Mouse (Mus musculus) midbrain, embryonic 14.5 days (tissue): ENCODE measurements around the gene Syngr2. TPM values are rescaled to one million over a fixed set of nuclear protein-coding genes. Genes with fewer than 3 reads are reported as not detected.
A peak's percentile ranks its signal among the peaks of the same experiment; 100 is the strongest.

ENCODE experiments used
- ATAC-seq: fragments of 200-750 bp; cut with Nextera tagmentation; 2 replicates; pipeline ENCODE4 v1.8.0; 2017; ENCODE audit warnings: moderate number of reproducible peaks, moderate library complexity; ENCODE audit not compliant: low FRiP score, low TSS enrichment
- DNase-seq: peaks from one replicate; pipeline ENCODE4 v3.0.0-alpha.2; 2015
- H3K27ac ChIP-seq: fragments of 300-500 bp; sonication (generic); replicated peaks from 2 replicates; pipeline ENCODE4 v1.5.1; 2014; ENCODE audit warnings: mild to moderate bottlenecking, low read depth, low read length, moderate library complexity
- H3K27me3 ChIP-seq: fragments of 300-500 bp; sonication (generic); 2 replicates; pipeline ENCODE4 v1.6.1; 2014; ENCODE audit warnings: low read length, control low read depth, mixed read lengths; ENCODE audit not compliant: control insufficient read depth, insufficient read depth
- H3K36me3 ChIP-seq: fragments of 300-500 bp; sonication (generic); 2 replicates; pipeline ENCODE4 v1.6.1; 2014; ENCODE audit warnings: low read length, control low read depth; ENCODE audit not compliant: control insufficient read depth, insufficient read depth
- H3K4me1 ChIP-seq: fragments of 300-500 bp; sonication (generic); 2 replicates; pipeline ENCODE4 v1.6.1; 2014; ENCODE audit warnings: mild to moderate bottlenecking, antibody characterized with exemption, low read length, control low read depth; ENCODE audit not compliant: control insufficient read depth, insufficient read depth
- H3K4me2 ChIP-seq: fragments of 300-500 bp; sonication (generic); 2 replicates; pipeline ENCODE4 v1.6.1; 2014; ENCODE audit warnings: mild to moderate bottlenecking, low read length, moderate library complexity
- H3K4me3 ChIP-seq: fragments of 300-500 bp; sonication (generic); replicated peaks from 2 replicates; pipeline ENCODE4 v1.5.1; 2014; ENCODE audit warnings: low read depth, low read length
- H3K9ac ChIP-seq: fragments of 300-500 bp; sonication (generic); replicated peaks from 2 replicates; pipeline ENCODE4 v1.6.1; 2014; ENCODE audit warnings: mild to moderate bottlenecking, low read length, moderate library complexity
- H3K9me3 ChIP-seq: fragments of 300-500 bp; sonication (generic); 2 replicates; pipeline ENCODE4 v1.6.1; 2016; ENCODE audit warnings: low read length, control low read depth, mixed read lengths; ENCODE audit not compliant: control insufficient read depth
- WGBS: fragments of 180-500 bp; shearing (Covaris S2); extraction: QIAGEN DNeasy Blood & Tissue Kit; methylation state at CpG from one replicate; pipeline ENCODE4 v1.1.7; 2014; 5-methylcytosine and 5-hydroxymethylcytosine counted together
- polyA plus RNA-seq: library from polyadenylated mRNA; unstranded; fragments of >200 nt; fragmentation: Nextera tagmentation; extraction: Ambion mirVana; gene quantifications from 2 replicates; pipeline ENCODE4 v1.2.1, GENCODE M21; 2014

Syngr2 gene
- polyA plus RNA-seq, 1 experiment from 2014 or later = 18.9 TPM

- Histone ChIP-seq H3K9me3 (no peaks in the 10 kb centered on the region), H3K27me3 (peaks cover 28% of the 10 kb centered on the region), H3K4me3 (peak overlapping the region; percentile 21), H3K4me1 (peaks cover 20% of the 10 kb centered on the region), H3K9ac (peak overlapping the region; percentile 43), H3K27ac (peak overlapping the region; percentile 57), H3K4me2 (peak overlapping the region; percentile 51), H3K36me3 (no peaks in the 10 kb centered on the region)
- ATAC-seq = 0 out of 2 replicates have a peak, but pooled peaks have one; percentile 31
- DNase-seq = peak; percentile 71
- 7% methylated on average over 38 of the region's 38 CpGs for WGBS
Measured at GRCm38 (mm10) chr11:117779434-117780198, 29.9 kb upstream of the Syngr2 start.

DNA sequence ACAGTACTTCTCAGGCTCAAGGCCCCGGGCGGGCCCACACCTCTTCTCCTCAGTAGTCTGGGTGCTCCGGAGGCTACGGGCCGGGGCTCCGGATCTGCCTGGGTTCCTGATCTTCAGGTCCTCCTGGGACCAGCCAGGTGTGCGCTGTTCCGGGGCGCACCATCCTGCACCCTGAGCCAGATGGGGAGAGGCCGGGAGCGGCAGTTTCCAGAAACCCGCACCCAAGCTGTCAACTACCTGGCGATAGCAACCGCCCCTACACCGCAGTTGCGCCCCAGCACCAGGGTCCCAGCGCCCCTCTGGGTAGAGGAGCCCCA lies 29.3 kb upstream of the Syngr2 start:
- WGBS = 4% methylated on average over 17 of the region's 17 CpGs
- Histone ChIP-seq H3K36me3 (no peaks in the 10 kb centered on the region), H3K4me1 (peaks cover 20% of the 10 kb centered on the region), H3K4me2 (peak overlapping the region; percentile 51), H3K9ac (peak overlapping the region; percentile 43), H3K27ac (peak overlapping the region; percentile 57), H3K9me3 (no peaks in the 10 kb centered on the region), H3K4me3 (peak overlapping the region; percentile 21), H3K27me3 (peaks cover 28% of the 10 kb centered on the region)
- ATAC-seq (no peak), DNase-seq (no peak)

DNA sequence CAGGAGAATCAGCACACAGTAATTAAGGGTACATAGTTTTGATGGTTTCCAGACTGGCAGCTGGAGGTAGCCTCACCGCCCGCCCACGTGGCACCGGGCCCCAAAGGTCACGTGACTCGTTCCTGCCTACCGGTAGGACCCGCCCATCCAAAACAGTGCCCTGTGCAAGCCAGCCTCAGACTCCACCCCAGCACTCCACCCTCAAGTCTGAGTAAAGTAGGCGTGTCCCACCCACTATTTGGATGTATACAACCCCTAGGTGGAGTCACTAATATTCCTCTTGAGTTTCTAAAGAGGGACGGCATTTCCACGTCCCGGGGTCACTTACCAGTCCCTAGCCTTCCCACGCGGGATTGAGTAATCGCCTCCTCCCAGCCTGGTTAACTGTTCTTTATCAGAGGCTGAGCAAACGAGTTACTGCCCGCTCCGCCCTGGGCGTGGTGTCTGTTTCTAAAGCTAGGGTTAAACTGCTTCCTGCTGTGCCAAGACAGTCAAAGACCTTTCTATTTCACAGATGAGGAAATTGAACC lies 28.8 kb upstream of the Syngr2 start:
- Histone ChIP-seq H3K9ac (no peak overlapping the region), H3K9me3 (no peaks in the 10 kb centered on the region), H3K27me3 (peaks cover 28% of the 10 kb centered on the region), H3K36me3 (no peaks in the 10 kb centered on the region), H3K4me3 (peak overlapping the region; percentile 21; the same call in 1 of the 2 replicates), H3K4me2 (peak overlapping the region; percentile 51), H3K27ac (no peak overlapping the region), H3K4me1 (peaks cover 20% of the 10 kb centered on the region)
- ATAC-seq = no peak
- 3% methylated on average over 19 of the region's 19 CpGs for WGBS
- peak; percentile 41 for DNase-seq

GRCm38 (mm10) chr11:117781199-117781821 lies 28.2 kb upstream of the Syngr2 start:
- Histone ChIP-seq H3K4me3 (no peak overlapping the region), H3K4me2 (peak overlapping the region; percentile 51), H3K9ac (no peak overlapping the region), H3K9me3 (no peaks in the 10 kb centered on the region), H3K36me3 (no peaks in the 10 kb centered on the region), H3K4me1 (peaks cover 20% of the 10 kb centered on the region), H3K27ac (no peak overlapping the region), H3K27me3 (peaks cover 28% of the 10 kb centered on the region)
- 28% methylated on average over 18 of the region's 18 CpGs for whole genome bisulfite sequencing
- ATAC-seq (no peak), DNase-seq (no peak)

DNA sequence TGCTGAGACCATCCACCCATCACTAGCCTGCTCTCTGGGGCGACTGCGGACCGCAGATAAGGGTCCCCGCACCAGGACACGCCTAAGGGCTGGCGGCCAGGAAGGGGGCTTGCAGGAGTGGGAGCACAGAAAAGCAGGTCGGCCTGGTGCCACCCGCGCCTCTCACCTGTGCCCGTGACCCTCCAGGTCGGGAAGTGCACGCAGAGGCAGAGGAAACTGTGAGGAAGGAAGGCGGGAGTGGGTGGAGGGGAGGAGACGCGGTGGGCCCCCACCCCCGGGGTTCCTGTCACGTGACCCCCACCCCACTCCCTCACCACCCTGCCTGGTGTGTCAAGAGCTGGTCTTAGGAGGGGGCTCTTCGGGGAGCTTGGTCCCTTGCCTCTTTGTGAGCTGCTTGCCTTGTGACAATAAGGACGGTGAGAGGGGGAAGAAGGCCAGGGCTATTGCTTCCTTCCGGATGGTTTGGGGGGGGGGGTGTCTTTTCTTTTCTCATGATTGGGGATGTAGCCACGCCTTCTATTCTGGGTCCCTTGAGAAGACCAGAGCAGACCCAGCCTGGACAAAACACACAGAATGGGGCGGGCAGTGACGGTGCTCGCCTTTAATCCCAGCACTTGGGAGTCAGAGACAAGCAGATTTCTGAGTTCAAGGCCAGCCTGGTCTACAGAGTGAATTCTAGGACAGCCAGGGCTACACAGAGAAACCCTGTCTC lies 27.3 kb upstream of the Syngr2 start, which contains the start of the genes Tmc8 and Tmc6:
Tmc8 (plus strand) TSS at position 84 of the 712 bp plus-strand sequence.
Tmc6 (minus strand) TSS at position 206 of the 712 bp plus-strand sequence.
- peaks cover 28% of the 10 kb centered on the region for H3K27me3 ChIP-seq

DNA sequence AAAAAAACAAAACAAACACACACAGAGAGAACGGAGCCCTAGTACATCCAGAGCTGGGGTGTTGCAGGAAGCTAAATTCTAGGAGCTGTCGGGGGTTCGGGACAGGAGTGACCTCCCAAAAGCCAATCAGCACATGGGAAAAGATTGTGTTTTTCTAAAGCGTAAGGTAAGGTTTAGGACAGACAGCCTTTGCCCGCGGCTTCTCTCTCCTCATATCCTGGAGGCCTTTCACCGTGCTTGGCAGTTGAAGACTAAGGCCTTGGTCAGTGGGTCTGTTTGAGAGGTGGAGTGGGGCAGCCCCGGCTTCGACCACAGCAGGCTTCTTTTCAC lies 26.8 kb upstream of the Syngr2 start:
- DNase-seq = no peak
- peaks cover 20% of the 10 kb centered on the region for H3K4me1 ChIP-seq
- peak overlapping the region; percentile 53 for H3K4me2 ChIP-seq
- 49% methylated on average over 9 of the region's 9 CpGs for WGBS
- H3K9me3 ChIP-seq = no peaks in the 10 kb centered on the region
- peak overlapping the region; percentile 19; the same call in 1 of the 2 replicates for H3K4me3 ChIP-seq
- peaks cover 28% of the 10 kb centered on the region for H3K27me3 ChIP-seq
- peak overlapping the region; percentile 34; the same call in 1 of the 2 replicates for H3K9ac ChIP-seq
- H3K36me3 ChIP-seq = no peaks in the 10 kb centered on the region
- H3K27ac ChIP-seq = no peak overlapping the region
- no peak for ATAC-seq

More for the DNA sequence above, 27.3 kb upstream of the Syngr2 start, which contains the start of the genes Tmc8 and Tmc6:
- 43% methylated on average over 24 of the region's 24 CpGs for WGBS
- Histone ChIP-seq H3K9me3 (no peaks in the 10 kb centered on the region), H3K27ac (no peak within 1 kb of the TSS), H3K4me1 (peaks cover 20% of the 10 kb centered on the region), H3K4me2 (peak within 1 kb of the TSS; percentile 53), H3K36me3 (no peaks in the 10 kb centered on the region), H3K4me3 (peak within 1 kb of the TSS; percentile 19; the same call in 1 of the 2 replicates), H3K9ac (peak within 1 kb of the TSS; percentile 34; the same call in 1 of the 2 replicates)
- DNase-seq (no peak), ATAC-seq (no peak)

DNA sequence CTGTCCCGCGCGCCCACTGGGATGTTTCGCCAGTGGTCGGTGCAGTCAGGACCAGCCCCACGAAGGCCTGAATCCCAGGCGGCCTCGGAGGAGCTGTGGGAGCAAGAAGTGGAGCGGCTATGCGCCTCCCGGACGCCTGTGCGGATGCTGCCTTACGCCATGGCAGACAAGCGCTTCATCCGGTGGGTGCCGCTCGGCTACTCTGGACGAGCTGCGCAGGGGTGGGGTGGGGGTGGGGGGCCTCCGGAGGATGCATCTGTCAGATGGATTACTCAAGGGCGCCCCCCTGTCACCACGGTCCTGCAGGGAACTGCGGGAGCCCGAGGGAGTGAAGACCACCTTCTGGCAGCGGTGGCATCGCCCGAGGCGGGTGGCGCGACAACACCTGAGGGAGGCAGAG lies 26.4 kb upstream of the Syngr2 start:
- peak; percentile 86 for DNase-seq
- Histone ChIP-seq H3K9me3 (no peaks in the 10 kb centered on the region), H3K27me3 (peaks cover 28% of the 10 kb centered on the region), H3K4me1 (peaks cover 20% of the 10 kb centered on the region), H3K36me3 (no peaks in the 10 kb centered on the region), H3K9ac (peak overlapping the region; percentile 34; the same call in 1 of the 2 replicates), H3K4me2 (peak overlapping the region; percentile 53), H3K27ac (no peak overlapping the region), H3K4me3 (peak overlapping the region; percentile 19; the same call in 1 of the 2 replicates)
- whole genome bisulfite sequencing = 3% methylated on average over 31 of the region's 31 CpGs
- ATAC-seq = no peak

GRCm38 (mm10) chr11:117783683-117784309 lies 25.7 kb upstream of the Syngr2 start:
- ATAC-seq (no peak), DNase-seq (no peak)
- peaks cover 20% of the 10 kb centered on the region for H3K4me1 ChIP-seq
- H3K4me3 ChIP-seq = no peak overlapping the region
- H3K27ac ChIP-seq = no peak overlapping the region
- H3K36me3 ChIP-seq = no peaks in the 10 kb centered on the region
- WGBS = 39% methylated on average over 10 of the region's 10 CpGs
- no peaks in the 10 kb centered on the region for H3K9me3 ChIP-seq
- no peak overlapping the region for H3K9ac ChIP-seq
- H3K4me2 ChIP-seq = peak overlapping the region; percentile 53
- peaks cover 28% of the 10 kb centered on the region for H3K27me3 ChIP-seq
